Mouse (Mus musculus) ES-Bruce4 (cell line): ENCODE data around the gene Lrrc45. TPM values are rescaled to one million over a fixed set of nuclear protein-coding genes. Genes with fewer than 3 reads are reported as not detected.
"Not testable (repeated sequence)": the region's sequence is repeated elsewhere in the genome, so short reads cannot be mapped to it uniquely, and the experiment has no call there.

Experiments used
- H3K27ac ChIP-seq: 2 replicates; pipeline ENCODE4 v1.5.1; 2012; ENCODE audit warnings: low read length, inconsistent platforms; ENCODE audit not compliant: insufficient read depth
- H3K27me3 ChIP-seq: 2 replicates; pipeline ENCODE4 v1.6.1; 2012; ENCODE audit warnings: mild to moderate bottlenecking, low read length, inconsistent platforms; ENCODE audit not compliant: control insufficient read depth, poor library complexity, insufficient read depth, severe bottlenecking
- H3K36me3 ChIP-seq: 2 replicates; pipeline ENCODE4 v1.6.1; 2012; ENCODE audit warnings: inconsistent platforms, mild to moderate bottlenecking, low read length, moderate library complexity; ENCODE audit not compliant: control insufficient read depth, poor library complexity, insufficient read depth, severe bottlenecking
- H3K4me1 ChIP-seq: one replicate; pipeline ENCODE4 v1.8.1; 2011; ENCODE audit warnings: low read length; ENCODE audit not compliant: control insufficient read depth, insufficient read depth
- H3K4me3 ChIP-seq: 2 replicates; pipeline ENCODE4 v1.5.1; 2011; ENCODE audit warnings: low read depth, mild to moderate bottlenecking, low read length
- H3K9ac ChIP-seq: 2 replicates; pipeline ENCODE4 v1.6.1; 2012; ENCODE audit warnings: low read depth, mild to moderate bottlenecking, inconsistent platforms; ENCODE audit not compliant: poor library complexity, severe bottlenecking
- H3K9me3 ChIP-seq: replicated peaks from 2 replicates; pipeline ENCODE4 v1.6.1; 2012; ENCODE audit warnings: mild to moderate bottlenecking, low read length, inconsistent platforms; ENCODE audit not compliant: control insufficient read depth, poor library complexity, insufficient read depth, severe bottlenecking
- CTCF ChIP-seq: IDR thresholded peaks from one replicate; pipeline ENCODE4 v1.8.1; 2011; ENCODE audit warnings: low read depth, low read length
- EP300 ChIP-seq: IDR thresholded peaks from 2 replicates; pipeline ENCODE4 v1.6.1; 2011; ENCODE audit warnings: low read depth, low read length; ENCODE audit not compliant: insufficient read depth
- POLR2A ChIP-seq: IDR thresholded peaks from one replicate; pipeline ENCODE4 v1.8.1; 2011; ENCODE audit warnings: low read length; ENCODE audit not compliant: insufficient read depth
- polyA plus RNA-seq: library from polyadenylated mRNA; stranded (reverse); fragments of >200 nt; gene quantifications from 2 replicates; pipeline ENCODE4 v1.2.4, GENCODE M21; 2011; ENCODE audit warnings: low read depth; ENCODE audit not compliant: missing spikeins, insufficient read depth, insufficient read length

Lrrc45 gene
- polyA plus RNA-seq, 1 experiment = 9.8 TPM

DNA sequence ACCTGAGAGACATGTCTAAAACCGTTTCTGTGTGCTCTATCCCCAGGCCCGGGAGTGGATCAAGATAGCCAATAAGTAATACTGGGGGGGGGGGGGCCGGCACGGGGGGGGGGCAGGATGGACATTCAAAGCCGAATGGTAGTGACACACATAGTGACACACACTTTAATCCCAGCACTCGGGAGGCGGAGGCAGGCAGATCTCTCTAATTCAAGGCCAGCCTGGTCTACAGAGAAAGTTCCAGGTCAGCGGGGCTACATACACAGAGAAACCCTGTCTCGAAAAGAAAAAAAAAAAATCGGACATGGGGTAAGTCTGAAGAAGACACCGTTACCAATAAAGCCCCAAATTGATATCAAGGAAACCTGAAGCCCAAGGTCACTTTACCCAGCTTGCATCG is 13.8 kb downstream of the Lrrc45 start:
- peaks cover 2% of the 10 kb centered on the region for H3K4me1 ChIP-seq
- H3K9ac ChIP-seq = no peak overlapping the region
- no peaks in the 10 kb centered on the region for H3K27me3 ChIP-seq
- H3K4me3 ChIP-seq = no peak overlapping the region
- TF ChIP-seq CTCF (no peak), POLR2A (no peak), EP300 (no peak)
- H3K36me3 ChIP-seq = peaks cover 9% of the 10 kb centered on the region
- no peak overlapping the region for H3K27ac ChIP-seq
- H3K9me3 ChIP-seq = no peaks in the 10 kb centered on the region

DNA sequence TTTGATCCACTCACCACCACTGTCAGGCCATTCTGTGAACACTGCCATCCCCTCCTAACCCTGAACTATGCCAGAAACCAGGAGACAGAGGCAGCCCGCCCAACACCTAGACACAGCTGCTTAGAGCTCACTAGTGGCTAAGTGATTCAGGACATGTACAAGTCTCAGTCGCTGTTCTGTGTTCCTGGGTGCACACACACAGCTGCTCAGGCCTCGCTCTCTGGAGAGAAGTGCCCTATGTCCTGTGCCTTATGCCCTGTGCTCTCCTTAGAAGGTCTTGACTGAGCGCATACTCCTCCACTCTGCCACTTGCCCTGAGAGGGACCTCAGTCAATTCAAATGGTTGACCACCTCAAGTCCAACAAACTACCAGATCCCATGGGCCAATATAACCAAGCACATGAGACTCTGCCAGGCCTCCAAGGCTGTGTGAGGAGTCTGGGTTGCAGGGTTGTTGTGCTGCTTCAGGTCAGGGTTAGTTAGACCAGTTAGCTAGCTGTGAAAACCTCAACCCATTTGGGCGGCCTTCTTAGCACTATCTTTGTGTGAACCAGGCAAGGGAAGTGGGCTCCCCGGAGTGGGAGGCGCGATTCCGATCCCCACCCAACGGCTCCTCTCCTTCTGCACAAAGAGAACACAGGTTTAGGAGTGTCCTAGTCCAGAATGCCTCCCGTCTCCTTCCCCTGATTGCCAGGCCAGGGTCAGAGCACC is 15.0 kb downstream of the Lrrc45 start:
- H3K36me3 ChIP-seq = peaks cover 9% of the 10 kb centered on the region
- H3K4me3 ChIP-seq = peak overlapping the region; percentile 14
- no peak for TF ChIP-seq EP300
- no peak for TF ChIP-seq CTCF
- TF ChIP-seq POLR2A = no peak
- peak overlapping the region; percentile 17; the same call in 1 of the 2 replicates for H3K9ac ChIP-seq
- H3K4me1 ChIP-seq = peaks cover 2% of the 10 kb centered on the region
- no peaks in the 10 kb centered on the region for H3K27me3 ChIP-seq
- no peak overlapping the region for H3K27ac ChIP-seq
- no peaks in the 10 kb centered on the region for H3K9me3 ChIP-seq

DNA sequence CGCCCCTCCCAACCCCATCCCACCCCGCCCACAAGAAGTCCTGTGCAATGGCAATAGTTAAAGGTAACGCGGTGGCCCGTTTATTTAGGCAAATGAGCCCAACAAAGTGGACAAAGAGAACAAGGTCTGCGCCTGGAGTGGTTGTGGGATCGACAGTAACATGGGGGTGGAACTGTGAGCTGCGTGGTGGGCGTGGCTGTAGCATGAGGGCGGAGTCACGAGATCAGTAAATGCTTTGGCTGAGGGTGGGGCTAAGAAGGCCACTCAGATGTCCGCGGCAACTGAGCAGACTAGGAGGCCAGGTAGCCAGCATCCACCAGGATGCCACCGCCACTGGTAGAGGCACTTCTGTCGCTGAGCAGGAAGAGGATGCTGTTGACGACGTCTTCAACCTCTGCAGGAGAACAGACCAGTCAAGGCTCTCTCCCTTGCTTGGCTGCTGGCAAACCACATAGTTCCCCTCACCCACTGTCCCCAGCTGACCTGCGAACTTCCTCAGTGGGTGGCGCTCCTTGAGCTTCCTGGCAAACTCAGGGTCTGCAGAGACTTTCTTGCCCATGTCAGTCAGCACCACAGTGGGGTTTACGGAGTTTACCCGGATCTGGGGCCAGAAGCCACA is 15.8 kb downstream of the Lrrc45 start:
- H3K27me3 ChIP-seq, H3K36me3 ChIP-seq, H3K27ac ChIP-seq, H3K9me3 ChIP-seq, H3K4me1 ChIP-seq: not testable (repeated sequence)
- Histone ChIP-seq H3K9ac (peak overlapping the region; percentile 17; the same call in 1 of the 2 replicates), H3K4me3 (peak overlapping the region; percentile 14; the same call in 1 of the 2 replicates)
- TF ChIP-seq EP300 = 0 out of 2 replicates have a peak, but pooled peaks have one; percentile 37

GRCm38 (mm10) chr11:120730331-120730870 is 16.7 kb downstream of the Lrrc45 start:
- H3K36me3 ChIP-seq = peaks cover 4% of the 10 kb centered on the region
- no peaks in the 10 kb centered on the region for H3K27me3 ChIP-seq
- peaks cover 2% of the 10 kb centered on the region for H3K4me1 ChIP-seq
- H3K9ac ChIP-seq = no peak overlapping the region
- H3K27ac ChIP-seq = no peak overlapping the region
- no peak overlapping the region for H3K4me3 ChIP-seq
- TF ChIP-seq CTCF (no peak), EP300 (no peak), POLR2A (no peak)
- no peaks in the 10 kb centered on the region for H3K9me3 ChIP-seq

- Histone ChIP-seq H3K9ac (no peak overlapping the region), H3K27me3 (no peaks in the 10 kb centered on the region), H3K4me3 (no peak overlapping the region), H3K4me1 (peaks cover 2% of the 10 kb centered on the region), H3K9me3 (no peaks in the 10 kb centered on the region), H3K27ac (no peak overlapping the region), H3K36me3 (no peaks in the 10 kb centered on the region)
- no peak for TF ChIP-seq CTCF
- TF ChIP-seq EP300 = no peak
- no peak for TF ChIP-seq POLR2A
These were observed 17.7 kb downstream of the Lrrc45 start for GRCm38 (mm10) chr11:120731395-120731794.
